Mouse (Mus musculus): ENCODE measurements at regions not wholly inside any gene's neighbourhood (a gene's known extent, or its start where the extent isn't known, plus 50 kb on each side); places are given as distances from the start of the nearest gene placed in this dataset.

DNA sequence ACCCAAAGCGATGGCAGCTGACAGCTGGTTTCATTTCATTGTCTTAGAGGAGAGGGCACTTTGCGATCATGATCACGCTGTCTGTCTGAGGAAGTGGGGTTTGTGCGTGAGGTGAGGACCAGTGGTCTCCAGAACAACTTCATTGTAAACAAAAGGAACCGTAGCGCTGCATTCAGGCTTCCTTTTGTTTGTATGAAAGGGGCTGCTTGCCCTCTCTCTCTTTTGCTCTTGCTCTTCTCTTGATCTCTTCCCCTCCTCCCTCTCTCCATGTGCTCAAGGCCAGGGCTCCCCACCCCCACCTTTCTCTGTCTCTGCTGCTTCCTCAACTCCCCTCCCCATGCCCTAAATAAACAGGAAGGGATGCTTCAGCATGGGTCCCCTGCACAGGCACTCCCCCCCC lies 51.0 kb upstream of the Nap1l1 start:
- Histone ChIP-seq H3K9me3 (replicated peaks; ENCODE audit: control insufficient read depth, low read length) (no peaks in the 10 kb centered on the region), H3K9ac (replicated peaks; ENCODE audit: low read depth, low read length) (no peak overlapping the region), H3K36me3 (replicated peaks; ENCODE audit: control insufficient read depth, insufficient read depth, low read length) (no peaks in the 10 kb centered on the region), H3K27ac (ENCODE audit: low read depth) (no peak overlapping the region), H3K4me1 (ENCODE audit: control insufficient read depth, insufficient read depth) (peaks cover 4% of the 10 kb centered on the region), H3K4me3 (ENCODE audit: low read depth, low read length) (0 out of 2 replicates have a peak overlapping the region, but pooled peaks have one; percentile 18), H3K4me2 (ENCODE audit: low read depth, low read length) (peak overlapping the region; percentile 59), H3K27me3 (ENCODE audit: control insufficient read depth, insufficient read depth, low read length) (no peaks in the 10 kb centered on the region)
- DNase-seq (ENCODE audit: low spot score): no peak
- WGBS: 28% methylated on average over 6 of the region's 6 CpGs
- TF ChIP-seq EP300 (IDR thresholded peaks at IDR 0.05; ENCODE audit: low read depth): no peak
- TF ChIP-seq CTCF (IDR thresholded peaks at IDR 0.05; ENCODE audit: low read depth): no peak
- ATAC-seq (ENCODE audit: insufficient read depth, low read depth): no peak

DNA sequence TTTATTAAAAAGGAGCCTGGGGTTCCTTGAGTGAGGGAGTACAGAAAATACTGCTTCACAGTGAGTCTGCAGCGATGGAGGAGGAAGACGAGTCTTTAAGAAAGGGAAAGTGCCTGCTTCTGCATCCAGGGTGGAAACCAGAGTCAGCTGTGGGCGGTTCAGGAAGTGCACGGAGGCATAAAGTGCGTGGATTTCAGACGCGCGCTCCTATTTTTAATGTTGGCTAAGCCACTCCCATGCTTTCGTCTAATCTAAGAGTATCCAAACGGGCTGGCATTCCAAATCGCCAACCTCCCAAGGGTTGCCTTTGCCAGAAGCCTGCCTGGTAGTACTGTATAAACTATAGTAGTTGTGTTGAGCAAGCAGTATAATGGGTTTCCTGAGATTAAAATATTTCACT lies 50.4 kb upstream of the Nap1l1 start:
- Histone ChIP-seq H3K27ac (ENCODE audit: low read depth) (no peak overlapping the region), H3K9ac (replicated peaks; ENCODE audit: low read depth, low read length) (no peak overlapping the region), H3K27me3 (ENCODE audit: control insufficient read depth, insufficient read depth, low read length) (no peaks in the 10 kb centered on the region), H3K4me3 (ENCODE audit: low read depth, low read length) (peak overlapping the region; percentile 38), H3K9me3 (replicated peaks; ENCODE audit: control insufficient read depth, low read length) (no peaks in the 10 kb centered on the region), H3K4me1 (ENCODE audit: control insufficient read depth, insufficient read depth) (peaks cover 4% of the 10 kb centered on the region), H3K36me3 (replicated peaks; ENCODE audit: control insufficient read depth, insufficient read depth, low read length) (no peaks in the 10 kb centered on the region), H3K4me2 (ENCODE audit: low read depth, low read length) (peak overlapping the region; percentile 59)
- DNase-seq (ENCODE audit: low spot score): no peak
- TF ChIP-seq CTCF (IDR thresholded peaks at IDR 0.05; ENCODE audit: low read depth) (no peak), EP300 (IDR thresholded peaks at IDR 0.05; ENCODE audit: low read depth) (no peak)
- 7% methylated on average over 11 of the region's 11 CpGs for WGBS
- ATAC-seq (ENCODE audit: insufficient read depth, low read depth): peak; percentile 51

Data from heart, postnatal 0 days (tissue).